Mouse (Mus musculus): ENCODE measurements around the gene Slc44a4.

Slc44a4 gene

DNA sequence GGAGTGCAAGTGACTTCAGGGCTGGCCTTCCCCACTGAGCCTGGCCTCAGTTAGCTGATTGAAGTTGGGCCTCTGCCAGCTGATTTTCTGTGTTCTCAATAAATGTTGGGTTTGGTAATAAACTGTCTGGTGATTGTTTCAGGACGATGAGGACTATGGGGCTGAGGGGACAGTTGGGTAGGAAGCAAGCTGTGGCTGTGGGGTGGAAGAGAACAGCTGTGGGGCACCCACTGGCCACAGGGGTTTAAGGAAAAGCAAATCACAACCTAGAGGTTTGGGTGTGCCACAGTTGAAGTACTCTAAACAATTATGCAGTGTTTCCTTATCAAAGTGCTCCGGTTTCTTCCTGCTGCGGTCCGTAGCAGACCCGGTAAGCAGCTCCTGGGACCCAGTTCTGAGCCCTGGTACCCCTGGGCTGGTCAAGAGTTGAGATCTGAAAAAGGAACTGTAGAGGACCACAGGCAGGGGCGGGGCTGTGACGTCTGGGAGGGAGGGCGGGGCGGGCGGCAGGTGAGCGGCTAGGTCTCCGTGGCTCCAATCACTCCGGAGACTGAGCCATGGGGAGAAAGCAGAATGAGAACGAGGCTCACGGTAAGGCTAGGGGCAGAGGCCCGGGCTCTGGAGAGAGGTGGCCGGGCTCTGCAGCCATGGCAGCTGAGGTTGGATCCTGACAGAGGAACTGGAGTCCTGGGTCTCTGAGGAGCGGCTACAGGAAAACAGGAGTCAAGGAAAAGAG is at the start of gene Slc44a4:
Gene Slc44a4 (plus strand): TSS at position 537 of the 736 bp plus-strand sequence.
- DNase-seq (ENCODE audit: low read depth, low spot score) = no peak

DNA sequence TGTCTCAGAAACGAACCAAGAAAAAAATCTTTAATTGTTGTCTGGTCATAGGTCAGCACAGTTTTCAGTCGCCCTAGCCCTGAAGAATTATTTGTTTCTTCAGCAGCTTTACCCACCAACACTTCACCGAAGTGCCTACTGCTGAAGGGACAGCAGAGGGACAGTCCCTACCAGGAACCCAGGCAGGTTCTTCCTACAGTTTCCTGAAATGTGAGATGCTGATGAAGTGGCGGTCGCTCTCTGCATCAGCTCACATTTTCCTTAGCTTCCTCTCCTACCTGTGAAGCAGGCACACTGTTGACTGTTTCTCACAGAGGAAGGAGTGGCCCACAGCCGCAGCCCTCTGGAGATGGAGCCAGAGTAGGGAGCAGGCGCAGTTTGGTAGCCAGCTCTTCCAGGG is 48.3 kb upstream of the Slc44a4 start:
- no peak for DNase-seq (ENCODE audit: low read depth, low spot score)

DNA sequence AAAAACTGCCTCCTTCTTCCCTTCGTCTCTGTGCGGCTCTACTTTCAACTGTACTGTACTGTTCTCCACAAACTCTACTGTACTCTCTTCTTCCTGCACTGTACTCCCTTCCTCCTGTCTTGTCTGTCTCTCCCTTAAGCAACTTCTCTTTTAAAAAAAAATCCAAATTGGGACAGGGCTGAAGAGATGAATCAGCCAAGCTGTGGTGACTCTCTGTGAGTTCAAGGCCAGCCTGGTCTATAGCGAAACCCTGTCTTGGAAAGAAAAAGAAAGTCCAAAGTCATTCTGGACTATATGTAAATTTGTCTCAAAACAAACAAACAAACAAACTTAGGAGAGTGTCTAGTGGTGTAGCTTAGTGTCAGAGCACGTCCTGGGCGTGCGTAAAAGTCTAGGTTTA is 39.9 kb upstream of the Slc44a4 start:
- DNase-seq (ENCODE audit: low read depth, low spot score) = no peak

DNA sequence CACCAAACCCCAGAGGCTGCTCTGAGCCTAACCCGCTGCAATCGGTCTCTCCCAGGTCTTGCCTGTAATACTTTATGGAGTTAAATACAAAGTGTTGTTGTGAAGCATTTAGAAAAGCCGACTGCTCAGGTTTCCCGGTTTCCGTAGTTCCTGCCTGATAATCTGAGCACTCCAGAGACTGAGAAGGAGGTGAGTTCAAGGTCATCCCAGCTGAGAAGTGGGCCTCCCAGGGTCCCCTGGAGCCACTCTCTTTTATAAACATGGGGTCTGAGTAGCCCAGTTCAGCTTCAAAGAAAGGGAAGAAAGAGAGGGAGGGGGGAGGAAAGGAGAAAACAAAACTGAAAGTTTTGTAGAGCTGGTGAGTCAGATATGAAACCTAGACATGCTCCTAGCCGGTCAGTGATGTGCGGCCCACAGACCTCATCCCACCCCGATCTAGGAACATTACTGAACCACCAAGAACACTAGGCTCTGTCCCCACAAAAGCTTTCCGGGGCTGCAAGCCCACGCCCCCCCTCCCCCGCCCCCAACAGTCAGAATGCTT is 34.9 kb upstream of the Slc44a4 start, which contains the start of gene Zbtb12:
Gene Zbtb12 (plus strand): TSS at position 148 of the 544 bp plus-strand sequence.
- no peak for DNase-seq (ENCODE audit: low read depth, low spot score)

DNA sequence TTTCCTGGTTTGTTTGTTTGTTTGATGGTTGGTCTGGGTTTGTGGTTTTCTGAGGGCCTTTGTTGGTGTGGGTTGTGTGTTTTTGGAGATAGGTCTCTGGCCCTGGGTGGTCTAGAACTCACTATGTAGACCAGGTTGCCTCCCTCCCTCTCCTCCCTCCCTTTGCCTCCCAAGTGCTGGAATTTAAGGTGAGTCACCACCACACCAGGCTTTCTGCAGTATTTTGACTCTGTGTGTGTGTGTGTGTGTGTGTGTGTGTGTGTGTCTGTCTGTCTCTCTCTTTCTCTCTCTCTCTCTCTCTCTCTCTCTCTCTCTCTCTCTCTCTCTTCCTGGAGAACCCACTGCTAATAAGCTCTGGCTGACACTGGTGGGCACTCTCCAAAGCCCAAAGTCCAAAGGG is 33.1 kb upstream of the Slc44a4 start:
- no peak for DNase-seq (ENCODE audit: low read depth, low spot score)

DNA sequence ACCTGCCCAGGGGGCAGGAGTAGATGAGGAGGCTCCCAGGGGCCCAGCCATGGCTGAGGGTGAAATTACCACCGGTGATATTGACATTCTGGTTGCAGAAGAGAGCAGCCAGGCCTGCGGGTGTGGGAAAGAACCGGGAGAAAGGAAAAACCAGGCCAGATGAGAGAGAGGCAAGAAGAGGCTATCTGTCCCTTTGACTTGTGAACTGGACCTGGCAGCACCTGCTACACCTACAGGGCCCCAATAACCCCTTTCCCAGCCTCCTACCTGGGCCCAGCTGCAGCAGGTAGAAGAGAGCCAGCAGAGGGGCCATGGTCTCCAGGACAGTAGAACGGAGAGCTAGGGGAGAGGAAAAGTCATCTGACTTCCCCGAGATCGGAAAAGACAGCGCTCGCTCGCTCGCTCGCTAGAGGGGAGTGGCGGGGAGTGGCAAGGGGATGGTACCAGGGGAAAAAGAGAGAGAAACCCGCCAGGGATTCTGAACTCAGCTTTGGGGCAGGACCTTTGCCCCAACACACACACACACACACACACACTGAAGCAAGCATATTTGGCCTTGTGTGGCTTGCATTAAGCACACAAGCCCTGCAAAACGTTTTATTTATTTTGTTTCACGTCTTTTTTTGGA is 32.5 kb upstream of the Slc44a4 start, which contains the start of gene Gm20547:
Gene Gm20547 (minus strand): TSS at position 360 of the 628 bp plus-strand sequence.
- DNase-seq (ENCODE audit: low read depth, low spot score) = no peak

DNA sequence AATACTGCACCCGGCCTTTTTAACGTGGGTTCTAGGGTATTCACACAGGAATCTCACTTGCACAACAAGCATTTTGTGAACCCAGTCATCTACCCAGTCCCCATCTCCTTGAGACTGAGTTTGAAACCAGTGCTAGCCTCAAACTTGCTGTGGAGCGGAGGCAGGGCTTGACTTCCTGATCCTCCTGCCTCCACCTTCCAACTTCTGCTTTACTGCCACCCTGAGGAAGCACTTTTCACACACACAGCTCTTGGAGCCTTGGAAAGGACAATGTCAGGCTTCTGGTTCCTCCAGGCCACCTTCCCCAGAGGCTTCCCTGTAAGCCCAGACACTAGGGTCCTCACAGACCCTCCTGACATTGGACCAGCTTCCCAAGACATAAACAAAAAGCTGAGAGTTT is 30.9 kb upstream of the Slc44a4 start:
- DNase-seq (ENCODE audit: low read depth, low spot score) = no peak

DNA sequence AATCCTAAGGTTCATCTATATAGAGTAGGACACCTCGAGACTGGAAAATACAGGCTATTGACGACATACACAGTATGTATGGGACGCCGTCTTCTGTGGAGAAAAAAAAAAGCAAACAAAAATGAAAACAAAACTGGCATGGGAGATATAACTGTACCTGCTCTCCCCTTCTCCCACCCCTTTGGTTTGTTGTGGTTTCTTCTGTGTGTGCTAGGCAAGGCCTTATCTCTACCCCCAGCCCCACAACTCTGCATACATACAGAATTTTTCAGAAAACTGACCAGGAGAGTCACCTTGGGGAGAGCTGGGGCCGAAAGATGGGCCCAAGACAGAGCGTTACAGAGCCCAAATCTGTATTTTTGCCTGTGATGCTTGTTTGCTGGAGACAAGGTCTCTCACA is 29.6 kb upstream of the Slc44a4 start:
- no peak for DNase-seq (ENCODE audit: low read depth, low spot score)

DNA sequence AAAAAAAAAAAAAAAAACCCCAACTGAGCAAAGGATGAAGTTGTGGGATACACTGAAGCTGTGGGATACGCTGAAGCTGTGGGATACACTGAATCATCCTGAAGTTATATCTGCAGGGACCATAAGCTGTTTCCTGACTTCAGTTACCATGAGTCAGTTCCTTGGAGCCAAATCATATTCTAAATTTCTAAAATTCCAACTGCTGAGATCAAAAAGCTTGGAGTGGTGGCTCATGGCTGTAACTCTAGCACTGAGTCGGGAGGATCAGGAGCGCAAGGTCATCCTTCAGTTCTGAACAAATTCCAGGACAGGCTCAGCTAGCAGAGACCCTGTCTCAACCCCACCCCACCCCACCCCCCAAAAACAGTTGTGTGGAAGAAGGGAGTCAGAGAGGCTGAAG is 28.7 kb upstream of the Slc44a4 start:
- no peak for DNase-seq (ENCODE audit: low read depth, low spot score)

DNA sequence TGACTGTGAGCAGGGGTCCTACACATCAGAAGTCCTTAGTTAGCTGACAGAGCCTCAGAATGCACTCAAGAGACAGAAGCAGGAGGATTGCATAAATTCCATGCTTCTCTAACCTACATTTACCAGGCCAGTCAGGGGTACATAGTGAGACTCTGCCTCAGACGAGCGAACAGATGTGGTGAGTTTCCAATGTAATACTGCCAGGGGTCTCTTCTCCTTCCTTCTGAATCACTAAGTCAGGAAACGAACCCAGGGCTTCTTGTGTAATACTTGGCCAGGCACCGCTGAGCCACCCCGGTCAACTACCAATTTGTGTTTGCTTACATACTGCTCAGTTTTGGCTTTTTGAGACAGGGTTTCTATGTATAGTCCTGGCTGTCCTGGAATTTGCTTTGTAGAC is 26.3 kb upstream of the Slc44a4 start:
- no peak for DNase-seq (ENCODE audit: low read depth, low spot score)

DNA sequence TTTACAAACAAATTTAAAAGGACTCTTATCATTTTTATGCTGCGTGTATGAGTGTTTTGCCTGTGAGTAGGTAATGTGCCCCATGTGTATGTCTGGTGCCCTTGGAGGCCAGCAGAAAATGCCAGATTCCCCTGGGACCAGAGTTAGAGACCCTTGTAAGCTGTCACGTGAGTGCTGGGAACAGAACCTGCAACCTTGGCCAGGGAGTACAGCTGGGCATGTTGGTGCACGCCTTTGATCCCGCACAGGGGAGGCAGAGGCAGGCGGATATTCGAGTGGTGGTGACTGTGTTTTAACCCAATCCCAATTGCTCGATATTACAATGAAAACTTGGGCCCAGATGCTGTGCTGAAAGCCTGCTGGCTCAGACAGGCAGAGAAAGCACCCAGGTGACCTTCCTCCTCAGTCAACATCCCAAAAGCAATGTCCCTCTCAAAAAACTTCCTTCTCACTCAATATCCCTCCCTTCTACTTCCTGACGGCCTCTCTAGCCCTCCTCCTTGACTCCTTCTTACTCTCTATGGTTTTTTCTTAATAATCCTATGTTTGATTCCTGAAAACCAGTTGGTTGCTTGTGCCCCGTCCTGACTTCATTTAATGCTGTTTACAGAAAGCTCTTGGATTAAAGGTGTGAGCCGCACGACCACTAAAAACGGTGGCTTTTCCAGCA is 24.1 kb upstream of the Slc44a4 start:
- no peak for DNase-seq (ENCODE audit: low read depth, low spot score)

DNA sequence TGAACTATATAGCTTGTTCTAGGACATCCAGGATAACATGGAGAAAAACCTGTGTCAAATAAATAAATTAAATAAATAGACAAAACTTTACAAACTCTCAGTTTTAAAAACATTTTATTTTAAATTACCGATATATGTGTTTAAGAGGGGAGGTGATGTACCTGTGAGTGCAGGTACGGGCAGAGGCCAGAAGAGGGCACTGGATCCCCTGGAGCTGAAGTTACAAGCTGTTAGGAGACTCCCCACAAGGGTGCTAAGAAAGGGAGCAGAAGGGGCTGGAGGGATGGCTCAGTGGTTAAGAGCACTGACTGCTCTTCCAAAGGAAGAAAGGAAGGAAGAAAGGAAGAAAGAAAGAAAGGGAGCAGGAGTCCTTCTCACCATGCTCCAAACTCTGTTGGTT is 22.9 kb upstream of the Slc44a4 start:
- DNase-seq (ENCODE audit: low read depth, low spot score) = no peak

DNA sequence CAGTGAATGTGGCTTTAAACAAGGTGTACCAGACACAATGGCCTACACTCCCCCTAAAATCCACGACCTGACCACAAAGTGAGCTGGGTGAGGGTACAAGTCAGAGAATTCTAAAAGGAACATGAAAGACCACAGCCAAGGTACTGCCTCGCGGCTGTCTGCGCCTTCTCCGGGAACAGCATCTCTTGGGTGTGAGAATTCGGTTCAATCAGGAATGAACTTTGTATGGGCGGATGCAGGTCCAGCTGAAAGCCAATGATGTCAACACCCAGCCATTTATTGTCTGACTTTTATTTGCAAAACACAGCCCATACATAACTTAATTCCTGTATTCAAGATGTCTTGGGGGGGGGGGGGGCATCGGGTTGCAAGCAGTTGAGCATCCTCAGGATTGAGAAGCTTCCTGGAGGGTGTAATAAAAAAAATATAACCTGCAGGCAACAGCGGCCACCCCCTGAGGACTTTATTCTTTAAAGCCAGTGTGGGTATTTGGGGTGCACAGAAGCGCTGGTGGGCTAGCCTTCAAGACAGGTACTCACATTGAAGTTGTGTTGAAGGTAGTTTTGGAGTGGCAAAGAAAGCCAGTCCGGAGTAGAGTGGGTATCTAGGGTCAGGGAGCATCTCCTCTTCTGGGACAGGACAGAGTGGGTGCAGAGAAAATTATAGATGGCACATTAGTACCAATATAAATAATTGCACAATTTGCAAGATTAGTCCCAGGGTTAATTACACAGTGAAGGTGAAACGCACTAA is 21.0 kb upstream of the Slc44a4 start:
- no peak for DNase-seq (ENCODE audit: low read depth, low spot score)

DNA sequence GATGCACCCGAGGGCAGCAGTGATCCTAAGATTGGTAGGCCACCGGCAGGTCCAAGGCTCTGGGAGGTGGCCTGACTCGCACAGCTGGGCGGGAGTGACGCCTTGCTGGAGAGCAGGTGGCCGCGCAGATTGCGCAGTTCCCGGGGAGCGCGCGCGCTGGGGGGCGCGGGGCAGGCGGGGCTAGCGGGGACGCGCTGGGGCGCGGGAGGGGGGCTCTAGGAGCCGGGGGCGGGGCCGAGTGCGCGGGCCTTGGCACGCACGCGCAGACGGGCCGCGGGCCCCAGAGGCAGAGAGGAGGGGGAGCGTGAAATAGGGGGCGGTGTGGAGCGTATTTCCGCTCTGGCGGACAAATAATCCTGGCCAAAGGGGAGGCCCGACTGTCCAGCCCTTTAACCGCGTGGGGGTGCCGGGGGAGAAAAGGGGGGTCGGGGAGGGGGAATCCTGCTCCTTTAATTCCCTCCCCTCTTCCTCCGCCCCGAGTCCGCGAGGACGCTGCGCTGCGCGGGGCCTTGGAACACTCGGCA is 20.1 kb upstream of the Slc44a4 start:
- peak; percentile 93 for DNase-seq (ENCODE audit: low read depth, low spot score)

DNA sequence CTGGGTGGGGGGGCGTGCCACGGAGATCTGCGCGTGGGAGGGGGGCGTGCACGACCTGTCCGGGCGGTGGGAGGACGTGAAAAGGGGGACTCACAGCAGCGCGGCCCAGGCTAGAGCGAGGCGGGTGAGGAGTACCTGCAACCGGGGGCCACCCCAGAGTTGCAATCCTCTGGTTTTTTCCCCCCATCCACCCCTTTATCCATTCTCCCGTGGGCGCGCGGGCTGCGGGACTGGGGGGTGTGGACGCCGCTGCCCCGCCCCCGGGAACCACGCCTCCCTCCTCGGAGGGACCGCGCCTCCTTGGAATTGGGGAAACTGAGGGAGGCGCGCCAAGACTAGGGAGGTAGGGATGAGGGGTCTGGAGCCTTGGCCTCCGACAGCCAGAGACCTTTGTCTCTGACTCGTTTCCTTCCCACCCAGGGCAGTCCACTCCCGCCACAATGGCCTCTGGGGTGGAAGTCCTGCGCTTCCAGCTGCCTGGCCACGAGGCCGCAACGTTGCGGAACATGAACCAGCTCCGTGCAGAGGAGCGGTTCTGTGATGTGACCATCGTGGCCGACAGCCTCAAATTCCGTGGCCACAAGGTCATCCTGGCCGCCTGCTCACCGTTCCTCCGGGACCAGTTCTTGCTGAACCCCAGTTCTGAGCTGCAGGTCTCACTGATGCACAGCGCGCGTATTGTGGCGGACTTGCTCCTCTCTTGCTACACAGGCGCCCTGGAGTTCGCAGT is 19.3 kb upstream of the Slc44a4 start:
- no peak for DNase-seq (ENCODE audit: low read depth, low spot score)

DNA sequence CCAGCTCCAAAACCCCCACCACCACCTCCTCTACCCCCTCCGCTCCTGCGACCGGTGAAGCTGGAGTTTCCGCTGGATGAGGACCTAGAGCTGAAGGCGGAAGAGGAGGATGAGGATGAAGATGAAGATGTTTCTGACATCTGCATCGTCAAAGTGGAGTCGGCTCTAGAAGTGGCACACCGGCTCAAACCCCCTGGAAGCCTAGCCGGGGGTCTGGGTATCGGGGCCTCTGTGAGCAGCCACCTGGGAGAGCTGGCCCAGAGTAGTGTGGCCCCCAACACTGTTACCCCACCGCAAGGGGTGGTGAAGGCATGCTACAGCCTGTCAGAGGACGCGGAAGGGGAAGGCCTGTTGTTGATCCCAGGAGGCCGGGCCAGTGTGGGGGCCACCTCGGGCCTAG is 18.5 kb upstream of the Slc44a4 start:
- no peak for DNase-seq (ENCODE audit: low read depth, low spot score)

DNA sequence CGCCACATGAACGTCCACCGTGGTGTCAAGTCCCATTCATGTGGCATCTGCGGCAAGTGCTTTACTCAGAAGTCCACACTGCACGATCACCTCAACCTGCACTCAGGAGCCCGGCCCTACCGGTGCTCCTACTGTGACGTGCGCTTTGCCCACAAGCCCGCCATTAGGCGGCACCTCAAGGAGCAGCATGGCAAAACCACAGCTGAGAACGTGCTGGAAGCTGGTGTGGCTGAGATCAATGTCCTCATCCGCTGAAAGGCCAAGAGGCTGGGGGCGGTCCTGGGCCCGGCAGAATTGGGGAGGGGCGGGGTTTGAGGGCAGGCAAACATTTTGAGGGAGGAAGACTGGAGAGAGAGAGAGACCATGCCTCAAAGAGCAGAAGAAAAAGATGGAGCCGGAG is 17.9 kb upstream of the Slc44a4 start:
- no peak for DNase-seq (ENCODE audit: low read depth, low spot score)

DNA sequence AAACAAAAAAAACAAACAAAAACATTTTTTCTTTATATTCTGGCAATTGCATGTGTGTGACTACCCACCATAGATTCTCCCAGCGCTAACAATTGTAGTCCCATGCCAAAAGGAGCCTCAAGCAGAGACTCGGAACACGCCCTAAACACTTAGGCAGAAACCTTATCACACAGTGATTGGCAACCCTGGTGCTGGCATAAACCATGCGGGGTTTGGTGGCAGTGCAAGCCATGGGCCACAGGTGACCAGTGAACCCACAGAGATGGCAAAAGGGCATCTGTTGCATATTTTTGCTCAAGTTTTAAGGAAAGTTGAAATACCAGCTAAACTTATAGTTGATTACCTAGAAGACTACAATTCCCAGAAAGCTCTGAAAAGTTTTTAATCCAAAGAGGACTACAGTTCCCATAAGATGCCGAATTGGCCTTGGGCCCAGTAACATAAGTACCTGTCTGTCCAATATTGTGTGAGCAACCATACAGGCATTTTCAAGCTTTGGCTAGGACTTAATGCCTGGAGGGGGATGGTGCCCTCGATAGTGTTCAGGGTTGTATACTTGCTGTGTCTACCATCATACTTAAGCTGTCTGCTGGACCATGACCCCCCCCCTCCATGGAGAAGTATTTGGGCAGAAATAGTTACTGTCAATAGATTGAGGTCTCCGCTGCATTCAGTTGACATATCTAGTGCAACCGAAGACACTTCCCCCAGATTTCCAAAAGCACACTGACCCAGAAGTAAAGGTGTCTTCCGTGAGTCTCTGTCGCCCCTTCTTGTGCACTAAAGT is 16.7 kb upstream of the Slc44a4 start:
- DNase-seq (ENCODE audit: low read depth, low spot score) = peak; percentile 81

DNA sequence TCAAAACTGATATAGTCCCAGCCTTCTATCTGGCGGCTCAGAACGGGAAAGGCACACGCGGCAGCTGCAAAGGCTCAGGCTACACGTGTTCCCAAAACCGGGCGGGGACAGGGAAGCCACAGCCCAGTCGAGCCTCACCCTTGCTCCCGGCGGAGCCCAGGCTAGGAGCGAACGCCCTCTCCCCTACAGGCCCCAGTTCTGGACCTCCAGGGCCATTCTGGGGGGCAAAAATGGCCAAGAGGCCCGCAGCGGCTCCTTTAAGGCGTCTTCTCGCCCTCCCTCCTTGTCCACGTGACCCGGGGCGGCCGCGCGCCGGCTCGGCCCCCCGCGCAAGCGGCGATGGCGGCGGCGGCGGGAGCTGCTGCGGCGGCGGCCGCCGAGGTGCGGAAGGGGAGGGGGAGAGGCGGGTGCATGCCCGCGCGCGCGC is 16.1 kb upstream of the Slc44a4 start, which contains the start of the genes C2 and Ehmt2:
Gene C2 (minus strand): TSS at position 106 of the 427 bp plus-strand sequence.
Gene Ehmt2 (plus strand): TSS at position 310 of the 427 bp plus-strand sequence.
- DNase-seq (ENCODE audit: low read depth, low spot score) = peak; percentile 48

DNA sequence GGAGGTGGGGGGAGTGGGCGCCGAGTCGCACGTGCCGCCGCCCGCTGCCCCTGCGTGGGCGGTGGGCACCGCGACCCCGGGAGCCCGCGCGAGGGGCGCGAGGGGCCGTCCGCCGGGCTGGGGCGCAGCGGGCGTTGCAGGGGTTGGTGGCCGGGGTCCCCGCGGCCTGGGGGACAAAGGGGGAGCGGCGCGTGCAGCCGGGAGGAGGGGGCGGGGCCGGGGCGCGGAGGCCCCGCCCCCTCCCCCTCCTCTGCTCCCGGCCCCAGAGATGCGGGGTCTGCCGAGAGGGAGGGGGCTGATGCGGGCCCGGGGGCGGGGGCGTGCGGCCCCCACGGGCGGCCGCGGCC is 15.6 kb upstream of the Slc44a4 start:
- DNase-seq (ENCODE audit: low read depth, low spot score) = no peak
